Mouse (Mus musculus) limb, embryonic 13.5 days (tissue): ENCODE measurements around the gene Olfr3. TPM values are rescaled to one million over a fixed set of nuclear protein-coding genes. Genes with fewer than 3 reads are reported as not detected.

ENCODE experiments used
- ATAC-seq: fragments of 200-750 bp; cut with Nextera tagmentation; 2 replicates; pipeline ENCODE4 v1.8.0; 2017; ENCODE audit warnings: low read depth, moderate number of reproducible peaks, moderate TSS enrichment; ENCODE audit not compliant: low FRiP score
- H3K27ac ChIP-seq: fragments of 300-500 bp; sonication (generic); 2 replicates; pipeline ENCODE4 v1.5.1; 2015; ENCODE audit warnings: inconsistent platforms, mild to moderate bottlenecking, moderate library complexity
- H3K27me3 ChIP-seq: fragments of 300-500 bp; sonication (generic); 2 replicates; pipeline ENCODE4 v1.6.1; 2015; ENCODE audit warnings: mild to moderate bottlenecking, inconsistent platforms
- H3K36me3 ChIP-seq: fragments of 300-500 bp; sonication (generic); 2 replicates; pipeline ENCODE4 v1.6.1; 2015; ENCODE audit warnings: inconsistent platforms, mild to moderate bottlenecking, moderate library complexity
- H3K4me1 ChIP-seq: fragments of 300-500 bp; sonication (generic); 2 replicates; pipeline ENCODE4 v1.6.1; 2015; ENCODE audit warnings: inconsistent platforms
- H3K4me2 ChIP-seq: fragments of 300-500 bp; sonication (generic); replicated peaks from 2 replicates; pipeline ENCODE4 v1.6.1; 2015; ENCODE audit warnings: inconsistent platforms, mild to moderate bottlenecking, moderate library complexity
- H3K4me3 ChIP-seq: fragments of 300-500 bp; sonication (generic); 2 replicates; pipeline ENCODE4 v1.5.1; 2015; ENCODE audit warnings: moderate library complexity, mild to moderate bottlenecking, inconsistent platforms
- H3K9ac ChIP-seq: fragments of 300-500 bp; sonication (generic); 2 replicates; pipeline ENCODE4 v1.6.1; 2015; ENCODE audit warnings: mild to moderate bottlenecking, inconsistent platforms
- H3K9me3 ChIP-seq: fragments of 300-500 bp; sonication (generic); 2 replicates; pipeline ENCODE4 v1.6.1; 2016; ENCODE audit warnings: inconsistent platforms
- WGBS: fragments of 180-500 bp; shearing (Covaris S2); methylation state at CpG from one replicate; pipeline ENCODE4 v1.1.7; 2015; 5-methylcytosine and 5-hydroxymethylcytosine counted together
- polyA plus RNA-seq: library from polyadenylated mRNA; unstranded; fragments of >200 nt; fragmentation: Nextera tagmentation; extraction: Ambion mirVana; gene quantifications from 2 replicates; pipeline ENCODE4 v1.2.1, GENCODE M21; 2015

Gene Olfr3
- not detected in 2 replicates for polyA plus RNA-seq

- no peaks in the 10 kb centered on the region for H3K4me1 ChIP-seq
- no peak within 1 kb of the TSS for H3K4me2 ChIP-seq
- no peaks in the 10 kb centered on the region for H3K36me3 ChIP-seq
- no peak within 1 kb of the TSS for H3K27ac ChIP-seq
- peaks cover 19% of the 10 kb centered on the region; the same call in 1 of the 2 replicates for H3K9me3 ChIP-seq
- no peaks in the 10 kb centered on the region for H3K27me3 ChIP-seq
- WGBS = 80% methylated on average over 1 of the region's 1 CpGs
- ATAC-seq = no peak
- H3K9ac ChIP-seq = no peak within 1 kb of the TSS
- no peak within 1 kb of the TSS for H3K4me3 ChIP-seq
Measured at GRCm38 (mm10) chr2:36816932-36817331, at the start of gene Olfr3. Gene Olfr3 (minus strand): TSS chr2:36817032.

- no peak for ATAC-seq
- 0 out of 2 replicates have a peak, but pooled peaks cover 12% of the 10 kb centered on the region for H3K9me3 ChIP-seq
- no peak within 1 kb of the TSS for H3K4me2 ChIP-seq
- no peaks in the 10 kb centered on the region for H3K36me3 ChIP-seq
- no peaks in the 10 kb centered on the region for H3K4me1 ChIP-seq
- H3K9ac ChIP-seq = no peak within 1 kb of the TSS
- 82% methylated on average over 1 of the region's 1 CpGs for WGBS
- no peak within 1 kb of the TSS for H3K4me3 ChIP-seq
- no peak within 1 kb of the TSS for H3K27ac ChIP-seq
- H3K27me3 ChIP-seq = no peaks in the 10 kb centered on the region
Measured at GRCm38 (mm10) chr2:36862560-36862959, 45.7 kb upstream of the Olfr3 start, which contains the start of gene Olfr351. Gene Olfr351 (minus strand): TSS chr2:36862660.

DNA sequence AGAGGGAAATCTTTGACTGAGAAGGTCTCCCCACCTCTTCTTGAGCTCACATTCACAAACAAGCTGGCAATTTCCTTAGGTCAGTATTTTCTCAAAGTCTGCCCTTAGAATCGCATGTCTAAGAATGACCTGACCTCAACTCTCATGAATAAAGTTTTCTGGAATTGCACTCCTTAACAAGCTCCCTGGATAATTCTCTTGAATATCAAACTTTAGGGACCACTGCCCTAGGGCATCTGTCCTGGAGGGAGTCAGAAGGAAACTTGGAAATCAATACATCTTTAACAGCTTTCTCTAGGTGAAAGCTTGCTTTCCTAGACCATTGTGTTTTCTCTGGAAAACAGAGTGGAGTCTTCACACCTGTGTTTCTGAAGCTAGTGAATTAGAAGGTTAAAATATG, 29.2 kb upstream of the Olfr3 start, which contains the start of gene Olfr350:
Gene Olfr350 (plus strand): TSS at position 301 of the 400 bp plus-strand sequence.
- 80% methylated on average over 1 of the region's 1 CpGs for WGBS
- Histone ChIP-seq H3K36me3 (no peaks in the 10 kb centered on the region), H3K4me2 (no peak within 1 kb of the TSS), H3K4me1 (no peaks in the 10 kb centered on the region), H3K27ac (no peak within 1 kb of the TSS), H3K9me3 (peaks cover 17% of the 10 kb centered on the region; the same call in 1 of the 2 replicates), H3K4me3 (no peak within 1 kb of the TSS), H3K9ac (no peak within 1 kb of the TSS), H3K27me3 (no peaks in the 10 kb centered on the region)
- no peak for ATAC-seq

DNA sequence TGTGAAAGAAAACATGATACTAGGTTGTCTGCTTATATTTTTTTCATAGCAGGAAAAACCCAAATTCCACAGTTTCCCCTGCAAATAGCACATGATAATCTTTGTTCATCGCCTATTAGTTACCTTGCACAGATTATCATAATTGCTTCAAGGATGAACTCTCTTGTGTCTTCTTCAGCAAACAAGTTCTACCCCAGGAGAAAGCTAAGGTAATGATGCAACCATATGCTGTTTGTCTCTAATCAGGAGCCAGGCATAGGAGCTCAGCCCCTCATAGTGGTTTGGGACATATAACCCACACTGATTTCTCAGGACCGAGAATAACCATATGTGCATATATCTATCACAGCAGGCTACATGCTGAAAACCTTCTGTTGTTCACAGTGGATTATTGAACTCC, 26.6 kb downstream of the Olfr3 start, which contains the start of gene Olfr50:
Gene Olfr50 (plus strand): TSS at position 301 of the 400 bp plus-strand sequence.
- H3K36me3 ChIP-seq = no peaks in the 10 kb centered on the region
- no peaks in the 10 kb centered on the region for H3K4me1 ChIP-seq
- no peak within 1 kb of the TSS for H3K4me2 ChIP-seq
- peaks cover 29% of the 10 kb centered on the region for H3K9me3 ChIP-seq
- WGBS = 80% methylated on average over 2 of the region's 2 CpGs
- H3K27ac ChIP-seq = no peak within 1 kb of the TSS
- H3K27me3 ChIP-seq = no peaks in the 10 kb centered on the region
- H3K9ac ChIP-seq = no peak within 1 kb of the TSS
- no peak for ATAC-seq
- H3K4me3 ChIP-seq = no peak within 1 kb of the TSS

DNA sequence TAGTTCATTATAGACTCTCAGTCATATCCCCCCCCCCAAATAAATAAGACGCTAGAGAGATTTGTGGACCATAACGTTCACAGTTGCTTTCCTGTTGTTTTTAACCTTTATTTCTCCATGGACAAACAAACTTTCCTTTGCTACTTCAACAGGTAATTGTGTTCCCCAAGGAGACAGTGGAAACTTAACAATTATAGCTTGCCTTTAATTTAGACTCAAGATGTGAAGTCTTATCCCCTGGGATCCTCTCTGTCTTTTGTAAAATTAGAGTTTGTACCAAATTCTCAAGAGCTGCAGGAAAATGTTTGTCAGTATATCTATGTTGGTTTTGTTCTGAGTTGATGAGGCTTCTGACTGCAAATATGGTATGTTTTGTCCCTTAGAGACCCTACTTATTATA, 32.9 kb downstream of the Olfr3 start, which contains the start of gene Olfr348:
Gene Olfr348 (plus strand): TSS at position 301 of the 400 bp plus-strand sequence.
- no peaks in the 10 kb centered on the region for H3K27me3 ChIP-seq
- H3K36me3 ChIP-seq = no peaks in the 10 kb centered on the region
- H3K4me3 ChIP-seq = no peak within 1 kb of the TSS
- H3K4me2 ChIP-seq = no peak within 1 kb of the TSS
- WGBS = 70% methylated on average over 2 of the region's 2 CpGs
- H3K9ac ChIP-seq = no peak within 1 kb of the TSS
- ATAC-seq = no peak
- peaks cover 15% of the 10 kb centered on the region; the same call in 1 of the 2 replicates for H3K9me3 ChIP-seq
- H3K27ac ChIP-seq = no peak within 1 kb of the TSS
- no peaks in the 10 kb centered on the region for H3K4me1 ChIP-seq

Other genes with a start within 250 kb of the Olfr3 start
- gene Olfr345, start 177.0 kb downstream of the Olfr3 start, polyA plus RNA-seq = not detected in 2 replicates
- not detected in 2 replicates for gene Olfr346, start 131.2 kb downstream of the Olfr3 start, polyA plus RNA-seq
- not detected in 2 replicates for gene Olfr347, start 85.1 kb downstream of the Olfr3 start, polyA plus RNA-seq
- gene Olfr348, start 32.8 kb downstream of the Olfr3 start, polyA plus RNA-seq = not detected in 2 replicates
- not detected in 2 replicates for gene Olfr50, start 26.5 kb downstream of the Olfr3 start, polyA plus RNA-seq
- gene Olfr350, start 29.3 kb upstream of the Olfr3 start, polyA plus RNA-seq = not detected in 2 replicates
- not detected in 2 replicates for gene Olfr351, start 45.6 kb upstream of the Olfr3 start, polyA plus RNA-seq
- not detected in 2 replicates for gene Olfr352, start 51.4 kb upstream of the Olfr3 start, polyA plus RNA-seq
- gene Olfr353, start 75.9 kb upstream of the Olfr3 start, polyA plus RNA-seq = not detected in 2 replicates
- gene Olfr354, start 88.6 kb upstream of the Olfr3 start, polyA plus RNA-seq = not detected in 2 replicates
- gene Olfr355, start 111.9 kb upstream of the Olfr3 start, polyA plus RNA-seq = not detected in 2 replicates
- not detected in 2 replicates for gene Olfr356, start 120.1 kb upstream of the Olfr3 start, polyA plus RNA-seq
- not detected in 2 replicates for gene Olfr357, start 176.8 kb upstream of the Olfr3 start, polyA plus RNA-seq
- not detected in 2 replicates for gene Olfr358, start 192.3 kb upstream of the Olfr3 start, polyA plus RNA-seq
- not detected in 2 replicates for gene Olfr360, start 248.7 kb upstream of the Olfr3 start, polyA plus RNA-seq